Mouse (Mus musculus) thymus, postnatal 0 days (tissue): Measurements from ENCODE around the gene Tiam1. TPM values are rescaled to one million over a fixed set of nuclear protein-coding genes. Genes with fewer than 3 reads are reported as not detected.

Source experiments
- DNase-seq: peaks from one replicate; pipeline ENCODE4 v3.0.0-alpha.2; 2015; ENCODE audit warnings: low spot score
- polyA plus RNA-seq: library from polyadenylated mRNA; unstranded; fragments of >200 nt; fragmentation: Nextera tagmentation; extraction: Ambion mirVana; gene quantifications from 2 replicates; pipeline ENCODE4 v1.2.1, GENCODE M21; 2015

The Tiam1 gene
- polyA plus RNA-seq, 1 experiment from 2014 or later = 32.7 TPM

- no peak for DNase-seq
Measured at GRCm38 (mm10) chr16:89738963-89739362, 404.6 kb downstream of the Tiam1 start.

Other genes with a start within 250 kb of the Tiam1 start
- 1,237 and 1,253 TPM in 2 replicates for gene Sod1, start 77.0 kb upstream of the Tiam1 start, polyA plus RNA-seq
- gene Scaf4, start 140.7 kb upstream of the Tiam1 start, polyA plus RNA-seq = 20.6 and 22.1 TPM in 2 replicates
- 3.1 and 3.6 TPM in 2 replicates for gene Hunk, start 242.2 kb upstream of the Tiam1 start, polyA plus RNA-seq